Mouse (Mus musculus): ENCODE results near the gene Pter.

DNA sequence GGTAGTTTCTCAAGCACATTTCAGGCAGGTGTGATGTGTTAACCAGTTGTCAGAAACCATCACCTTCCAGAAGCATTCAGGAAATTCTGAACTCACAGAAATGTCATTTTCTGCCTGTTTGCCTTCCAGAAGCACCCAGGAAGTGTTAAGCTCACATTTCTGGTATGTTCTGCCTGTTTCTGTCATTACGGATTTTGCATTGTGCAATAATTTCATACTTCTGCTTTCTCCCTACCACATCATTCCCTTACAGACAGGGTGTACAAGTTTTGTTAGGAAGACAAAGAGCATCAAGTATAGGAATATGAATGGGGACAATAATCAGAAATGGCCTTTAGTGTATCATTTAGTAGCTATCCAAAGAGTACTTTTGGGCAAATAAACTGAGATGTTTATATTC, 42.8 kb upstream of the Pter start:
- TF ChIP-seq POLR2A (IDR thresholded peaks at IDR 0.05; ENCODE audit: low read depth, low read length): no peak
- no peak for TF ChIP-seq CTCF (IDR thresholded peaks at IDR 0.05; ENCODE audit: borderline replicate concordance, insufficient read depth, low read length)
